Mouse (Mus musculus): Measurements from ENCODE around the gene Lrrc40. TPM values are rescaled to one million over a fixed set of nuclear protein-coding genes. Genes with fewer than 3 reads are reported as not detected.
A peak's percentile ranks its signal among the peaks of the same experiment; 100 is the strongest.

Gene Lrrc40
- 10 to 100 TPM; 36.1 to 37.6 TPM for total RNA-seq (2021)
- long read RNA-seq, full-length matches to known transcripts = 36 of 52 reads
- long read RNA-seq, partial matches to known transcripts = 5 of 52 reads
- long read RNA-seq, other reads (novel, unspliced or antisense) = 11 of 52 reads

GRCm38 (mm10) chr3:158036329-158036988 is at the start of gene Lrrc40, which contains the start of gene Srsf11:
Gene Lrrc40, plus strand, starts transcription at chr3:158036662.
Gene Srsf11, minus strand, starts transcription at chr3:158036639.
- DNase-seq (ENCODE audit: low spot score in 2 of 2) = peak; percentile 94 to 95

GRCm38 (mm10) chr3:157993322-157993721 is 43.1 kb upstream of the Lrrc40 start:
- DNase-seq (ENCODE audit: low spot score in 2 of 2) = no peak

GRCm38 (mm10) chr3:157995726-157996125 is 40.7 kb upstream of the Lrrc40 start:
- DNase-seq (ENCODE audit: low spot score in 2 of 2) = no peak

- DNase-seq (ENCODE audit: low spot score in 2 of 2) = no peak
These were observed 37.6 kb upstream of the Lrrc40 start for GRCm38 (mm10) chr3:157998742-157999369.

GRCm38 (mm10) chr3:158008647-158009046 is 27.8 kb upstream of the Lrrc40 start:
- no peak for DNase-seq (ENCODE audit: low spot score in 2 of 2)

- peak in 1 of 2 experiments; percentile 26 for DNase-seq (ENCODE audit: low spot score in 2 of 2)
These were observed 26.6 kb upstream of the Lrrc40 start for GRCm38 (mm10) chr3:158009762-158010320.

- peak; percentile 89 to 91 for DNase-seq (ENCODE audit: low spot score in 2 of 2)
These were observed 5.0 kb upstream of the Lrrc40 start for GRCm38 (mm10) chr3:158031371-158031925.

GRCm38 (mm10) chr3:158032106-158032505 is 4.4 kb upstream of the Lrrc40 start:
- DNase-seq (ENCODE audit: low spot score in 2 of 2) = no peak

- DNase-seq (ENCODE audit: low spot score in 2 of 2) = no peak
These were observed 596 bp upstream of the Lrrc40 start for GRCm38 (mm10) chr3:158035866-158036265.

- DNase-seq (ENCODE audit: low spot score in 2 of 2) = no peak
These were observed 1.6 kb downstream of the Lrrc40 start for GRCm38 (mm10) chr3:158038106-158038505.

GRCm38 (mm10) chr3:158040755-158041154 is 4.3 kb downstream of the Lrrc40 start:
- no peak for DNase-seq (ENCODE audit: low spot score in 2 of 2)

GRCm38 (mm10) chr3:158049508-158049907 is 13.0 kb downstream of the Lrrc40 start:
- no peak for DNase-seq (ENCODE audit: low spot score in 2 of 2)

GRCm38 (mm10) chr3:158060621-158061291 is 24.3 kb downstream of the Lrrc40 start:
- no peak for DNase-seq (ENCODE audit: low spot score in 2 of 2)

- DNase-seq (ENCODE audit: low spot score in 2 of 2) = no peak
These were observed 25.5 kb downstream of the Lrrc40 start for GRCm38 (mm10) chr3:158061811-158062523.

- no peak for DNase-seq (ENCODE audit: low spot score in 2 of 2)
These were observed 28.8 kb downstream of the Lrrc40 start for GRCm38 (mm10) chr3:158065256-158065655.

GRCm38 (mm10) chr3:158067916-158068315 is 31.5 kb downstream of the Lrrc40 start:
- DNase-seq (ENCODE audit: low spot score in 2 of 2) = no peak

- no peak for DNase-seq (ENCODE audit: low spot score in 2 of 2)
These were observed 32.3 kb downstream of the Lrrc40 start for GRCm38 (mm10) chr3:158068613-158069263.

- no peak for DNase-seq (ENCODE audit: low spot score in 2 of 2)
These were observed 38.5 kb downstream of the Lrrc40 start for GRCm38 (mm10) chr3:158075004-158075403.

GRCm38 (mm10) chr3:158076685-158077379 is 40.4 kb downstream of the Lrrc40 start:
- no peak for DNase-seq (ENCODE audit: low spot score in 2 of 2)

- DNase-seq (ENCODE audit: low spot score in 2 of 2) = no peak
These were observed 40.9 kb downstream of the Lrrc40 start for GRCm38 (mm10) chr3:158077380-158077772.
